Mouse (Mus musculus): Measurements from ENCODE around the gene Nrxn3. TPM values are rescaled to one million over a fixed set of nuclear protein-coding genes. Genes with fewer than 3 reads are reported as not detected.

Nrxn3 gene
- 0.55 and 1.3 TPM in 2 replicates for polyA plus RNA-seq (2015; fragmentation: Nextera tagmentation; extraction: Ambion mirVana)

DNA sequence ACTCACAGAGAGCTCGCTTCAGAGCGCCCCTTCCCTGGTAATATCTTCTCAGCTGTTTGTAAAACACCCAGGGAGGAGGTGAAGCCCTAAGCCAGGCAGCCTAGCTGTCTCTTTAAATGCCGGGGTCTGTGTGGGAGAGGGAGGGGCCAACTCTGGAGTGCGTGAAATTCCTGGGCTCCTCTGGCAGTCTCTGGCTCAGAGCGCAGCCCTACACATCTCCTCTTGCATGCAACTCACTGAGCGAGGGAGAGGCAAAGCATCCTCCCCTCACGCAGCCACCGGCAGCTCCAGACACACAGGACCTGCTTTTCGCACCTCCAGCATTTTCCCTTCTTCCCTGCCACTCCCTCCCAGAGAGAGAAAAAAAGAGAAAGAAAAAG lies at the start of gene Nrxn3:
TSS of gene Nrxn3 (plus strand) at position 186 of the 380 bp plus-strand sequence.

Small RNA genes within 50 kb of the gene (microRNA-seq; reads per million reads assigned to microRNA genes)
- not detected for gene Gm23989 (ENCODE audit: borderline replicate concordance, insufficient number of aligned reads)
- gene Gm27313 (ENCODE audit: borderline replicate concordance, insufficient number of aligned reads) = not detected
